Mouse (Mus musculus) liver, embryonic 15.5 days (tissue): ENCODE data around the gene Dync1li2. TPM values are rescaled to one million over a fixed set of nuclear protein-coding genes. Genes with fewer than 3 reads are reported as not detected.

Experiments
- ATAC-seq: fragments of 200-750 bp; cut with Nextera tagmentation; 2 replicates; pipeline ENCODE4 v1.8.0; 2017; ENCODE audit warnings: moderate number of reproducible peaks, mild to moderate bottlenecking, moderate library complexity; ENCODE audit not compliant: insufficient read depth
- H3K27ac ChIP-seq: fragments of 300-500 bp; sonication (generic); replicated peaks from 2 replicates; pipeline ENCODE4 v1.5.1; 2015; ENCODE audit warnings: mild to moderate bottlenecking, inconsistent platforms
- H3K27me3 ChIP-seq: fragments of 300-500 bp; sonication (generic); 2 replicates; pipeline ENCODE4 v1.6.1; 2015; ENCODE audit warnings: mild to moderate bottlenecking, inconsistent platforms
- H3K36me3 ChIP-seq: fragments of 300-500 bp; sonication (generic); replicated peaks from 2 replicates; pipeline ENCODE4 v1.6.1; 2015; ENCODE audit warnings: moderate library complexity, mild to moderate bottlenecking, inconsistent platforms
- H3K4me1 ChIP-seq: fragments of 300-500 bp; sonication (generic); replicated peaks from 2 replicates; pipeline ENCODE4 v1.6.1; 2015; ENCODE audit warnings: inconsistent platforms
- H3K4me2 ChIP-seq: fragments of 300-500 bp; sonication (generic); 2 replicates; pipeline ENCODE4 v1.6.1; 2015; ENCODE audit warnings: moderate library complexity, mild to moderate bottlenecking, inconsistent platforms
- H3K4me3 ChIP-seq: fragments of 300-500 bp; sonication (generic); replicated peaks from 2 replicates; pipeline ENCODE4 v1.5.1; 2015; ENCODE audit warnings: mild to moderate bottlenecking, inconsistent platforms
- H3K9ac ChIP-seq: fragments of 300-500 bp; sonication (generic); 2 replicates; pipeline ENCODE4 v1.6.1; 2015; ENCODE audit warnings: moderate library complexity, mild to moderate bottlenecking, inconsistent platforms
- H3K9me3 ChIP-seq: fragments of 300-500 bp; sonication (generic); replicated peaks from 2 replicates; pipeline ENCODE4 v1.6.1; 2016; ENCODE audit warnings: inconsistent platforms
- WGBS: fragments of 180-500 bp; shearing (Covaris S2); methylation state at CpG from one replicate; pipeline ENCODE4 v1.1.7; 2015; ENCODE audit warnings: mixed read lengths; ENCODE audit not compliant: insufficient replicate concordance; 5-methylcytosine and 5-hydroxymethylcytosine counted together
- polyA plus RNA-seq: library from polyadenylated mRNA; unstranded; fragments of >200 nt; fragmentation: Nextera tagmentation; extraction: Ambion mirVana; gene quantifications from 2 replicates; pipeline ENCODE4 v1.2.1, GENCODE M21; 2015

The Dync1li2 gene
- polyA plus RNA-seq, 1 experiment from 2014 or later = 11.5 TPM

- Histone ChIP-seq H3K4me1 (no peaks in the 10 kb centered on the region), H3K27ac (no peak overlapping the region)
Observed at GRCm38 (mm10) chr8:104414204-104414603, 28.6 kb downstream of the Dync1li2 start.

GRCm38 (mm10) chr8:104413770-104414169 is 29.1 kb downstream of the Dync1li2 start:
- Histone ChIP-seq H3K4me2 (no peak overlapping the region), H3K9me3 (no peaks in the 10 kb centered on the region), H3K4me3 (no peak overlapping the region), H3K36me3 (peaks cover 15% of the 10 kb centered on the region), H3K27me3 (no peaks in the 10 kb centered on the region), H3K4me1 (no peaks in the 10 kb centered on the region), H3K27ac (no peak overlapping the region), H3K9ac (no peak overlapping the region)
- no peak for ATAC-seq
- WGBS = 56% methylated on average over 4 of the region's 4 CpGs

More at GRCm38 (mm10) chr8:104414204-104414603, 28.6 kb downstream of the Dync1li2 start:
- ATAC-seq = no peak
- H3K4me3 ChIP-seq = no peak overlapping the region
- peaks cover 19% of the 10 kb centered on the region for H3K36me3 ChIP-seq
- 62% methylated on average over 3 of the region's 3 CpGs for WGBS
- no peaks in the 10 kb centered on the region for H3K27me3 ChIP-seq
- H3K9ac ChIP-seq = no peak overlapping the region
- no peaks in the 10 kb centered on the region for H3K9me3 ChIP-seq
- H3K4me2 ChIP-seq = no peak overlapping the region

- peaks cover 10% of the 10 kb centered on the region for H3K36me3 ChIP-seq
- ATAC-seq = no peak
- no peak overlapping the region for H3K9ac ChIP-seq
- no peak overlapping the region for H3K4me2 ChIP-seq
- no peaks in the 10 kb centered on the region for H3K27me3 ChIP-seq
- WGBS = 61% methylated on average over 7 of the region's 7 CpGs
- no peak overlapping the region for H3K4me3 ChIP-seq
- no peaks in the 10 kb centered on the region for H3K4me1 ChIP-seq
- no peaks in the 10 kb centered on the region for H3K9me3 ChIP-seq
- H3K27ac ChIP-seq = no peak overlapping the region
Observed at GRCm38 (mm10) chr8:104412805-104413532, 29.9 kb downstream of the Dync1li2 start.

GRCm38 (mm10) chr8:104411972-104412371 is 30.9 kb downstream of the Dync1li2 start:
- Histone ChIP-seq H3K27me3 (no peaks in the 10 kb centered on the region), H3K4me2 (no peak overlapping the region), H3K9me3 (no peaks in the 10 kb centered on the region), H3K9ac (no peak overlapping the region), H3K36me3 (peaks cover under 1% of the 10 kb centered on the region; the same call in 1 of the 2 replicates), H3K27ac (no peak overlapping the region), H3K4me3 (no peak overlapping the region), H3K4me1 (no peaks in the 10 kb centered on the region)
- ATAC-seq = no peak
- WGBS = 49% methylated on average over 3 of the region's 3 CpGs

- no peak overlapping the region for H3K4me2 ChIP-seq
- no peak overlapping the region for H3K9ac ChIP-seq
- H3K27ac ChIP-seq = no peak overlapping the region
- ATAC-seq = no peak
- no peaks in the 10 kb centered on the region for H3K27me3 ChIP-seq
- WGBS = 58% methylated on average over 3 of the region's 3 CpGs
- H3K4me3 ChIP-seq = no peak overlapping the region
- H3K4me1 ChIP-seq = no peaks in the 10 kb centered on the region
- no peaks in the 10 kb centered on the region for H3K9me3 ChIP-seq
- no peaks in the 10 kb centered on the region for H3K36me3 ChIP-seq
Observed at GRCm38 (mm10) chr8:104411468-104411867, 31.4 kb downstream of the Dync1li2 start.

GRCm38 (mm10) chr8:104410628-104411273 is 32.1 kb downstream of the Dync1li2 start:
- 57% methylated on average over 7 of the region's 7 CpGs for WGBS
- no peaks in the 10 kb centered on the region for H3K9me3 ChIP-seq

GRCm38 (mm10) chr8:104408328-104409110 is 34.3 kb downstream of the Dync1li2 start:
- H3K4me1 ChIP-seq = no peaks in the 10 kb centered on the region

More at GRCm38 (mm10) chr8:104410628-104411273, 32.1 kb downstream of the Dync1li2 start:
- H3K36me3 ChIP-seq = no peaks in the 10 kb centered on the region
- no peak overlapping the region for H3K9ac ChIP-seq
- ATAC-seq = no peak
- no peaks in the 10 kb centered on the region for H3K27me3 ChIP-seq
- H3K4me3 ChIP-seq = no peak overlapping the region
- H3K4me2 ChIP-seq = no peak overlapping the region
- H3K27ac ChIP-seq = no peak overlapping the region
- H3K4me1 ChIP-seq = no peaks in the 10 kb centered on the region

GRCm38 (mm10) chr8:104406340-104407128 is 36.3 kb downstream of the Dync1li2 start:
- ATAC-seq = no peak
- WGBS = 65% methylated on average over 6 of the region's 6 CpGs
- Histone ChIP-seq H3K4me1 (no peaks in the 10 kb centered on the region), H3K27me3 (no peaks in the 10 kb centered on the region), H3K4me3 (no peak overlapping the region), H3K9ac (no peak overlapping the region), H3K27ac (no peak overlapping the region), H3K9me3 (no peaks in the 10 kb centered on the region), H3K4me2 (no peak overlapping the region), H3K36me3 (no peaks in the 10 kb centered on the region)

More at GRCm38 (mm10) chr8:104408328-104409110, 34.3 kb downstream of the Dync1li2 start:
- no peaks in the 10 kb centered on the region for H3K36me3 ChIP-seq
- no peak overlapping the region for H3K4me2 ChIP-seq
- H3K4me3 ChIP-seq = no peak overlapping the region
- H3K9me3 ChIP-seq = no peaks in the 10 kb centered on the region
- H3K27me3 ChIP-seq = no peaks in the 10 kb centered on the region
- no peak overlapping the region for H3K27ac ChIP-seq
- H3K9ac ChIP-seq = no peak overlapping the region
- ATAC-seq = no peak
- 63% methylated on average over 7 of the region's 7 CpGs for WGBS

GRCm38 (mm10) chr8:104405430-104406187 is 37.2 kb downstream of the Dync1li2 start:
- H3K9ac ChIP-seq = no peak overlapping the region
- H3K4me3 ChIP-seq = no peak overlapping the region
- H3K9me3 ChIP-seq = no peaks in the 10 kb centered on the region
- 60% methylated on average over 15 of the region's 15 CpGs for WGBS
- no peaks in the 10 kb centered on the region for H3K4me1 ChIP-seq
- no peak overlapping the region for H3K4me2 ChIP-seq
- H3K27ac ChIP-seq = no peak overlapping the region
- H3K36me3 ChIP-seq = no peaks in the 10 kb centered on the region
- no peak for ATAC-seq
- no peaks in the 10 kb centered on the region for H3K27me3 ChIP-seq

GRCm38 (mm10) chr8:104403596-104403995 is 39.3 kb downstream of the Dync1li2 start:
- Histone ChIP-seq H3K27ac (no peak overlapping the region), H3K4me2 (no peak overlapping the region), H3K4me3 (no peak overlapping the region), H3K9me3 (no peaks in the 10 kb centered on the region), H3K4me1 (no peaks in the 10 kb centered on the region), H3K27me3 (no peaks in the 10 kb centered on the region), H3K9ac (no peak overlapping the region), H3K36me3 (no peaks in the 10 kb centered on the region)
- ATAC-seq = no peak
- WGBS = 60% methylated on average over 3 of the region's 3 CpGs
